Mouse (Mus musculus): ENCODE measurements around the gene Klf9. TPM values are rescaled to one million over a fixed set of nuclear protein-coding genes. Genes with fewer than 3 reads are reported as not detected.

Gene Klf9
- total RNA-seq (2021): 10 to 100 TPM; 26.9 to 27.3 TPM

GRCm38 (mm10) chr19:23140689-23141317 lies at the start of gene Klf9:
Gene Klf9 (plus strand): TSS chr19:23141226.
- peak; percentile 94 for DNase-seq

- DNase-seq: no peak
Observed at GRCm38 (mm10) chr19:23091586-23091985, 49.4 kb upstream of the Klf9 start.

- no peak for DNase-seq
Observed at GRCm38 (mm10) chr19:23093548-23093947, 47.5 kb upstream of the Klf9 start.

GRCm38 (mm10) chr19:23094906-23095305 lies 46.1 kb upstream of the Klf9 start:
- DNase-seq: no peak

GRCm38 (mm10) chr19:23106859-23107258 lies 34.2 kb upstream of the Klf9 start:
- DNase-seq: no peak

GRCm38 (mm10) chr19:23107335-23107734 lies 33.7 kb upstream of the Klf9 start:
- DNase-seq: no peak

GRCm38 (mm10) chr19:23121875-23122274 lies 19.2 kb upstream of the Klf9 start:
- DNase-seq: no peak

- no peak for DNase-seq
Observed at GRCm38 (mm10) chr19:23124023-23124550, 16.9 kb upstream of the Klf9 start.

- peak; percentile 29 for DNase-seq
Observed at GRCm38 (mm10) chr19:23125227-23126150, 15.5 kb upstream of the Klf9 start.

- DNase-seq: no peak
Observed at GRCm38 (mm10) chr19:23129908-23130307, 11.1 kb upstream of the Klf9 start.

- DNase-seq: no peak
Observed at GRCm38 (mm10) chr19:23132106-23132635, 8.9 kb upstream of the Klf9 start.

- no peak for DNase-seq
Observed at GRCm38 (mm10) chr19:23132720-23133426, 8.2 kb upstream of the Klf9 start.

GRCm38 (mm10) chr19:23133427-23134094 lies 7.5 kb upstream of the Klf9 start:
- DNase-seq: peak; percentile 25

- peak; percentile 80 for DNase-seq
Observed at GRCm38 (mm10) chr19:23134095-23134440, 7.0 kb upstream of the Klf9 start.

- peak; percentile 94 for DNase-seq
Observed at GRCm38 (mm10) chr19:23134441-23135301, 6.4 kb upstream of the Klf9 start.

GRCm38 (mm10) chr19:23135349-23136201 lies 5.5 kb upstream of the Klf9 start:
- peak; percentile 91 for DNase-seq

GRCm38 (mm10) chr19:23136202-23136850 lies 4.7 kb upstream of the Klf9 start:
- peak; percentile 63 for DNase-seq

GRCm38 (mm10) chr19:23137295-23137694 lies 3.7 kb upstream of the Klf9 start:
- DNase-seq: no peak

GRCm38 (mm10) chr19:23139756-23140470 lies 1.1 kb upstream of the Klf9 start:
- no peak for DNase-seq

Measured in heart, postnatal 4 days (tissue).